Comparison of ENCODE assay signal across 11 mouse cellular contexts in the genomic region with DNA sequence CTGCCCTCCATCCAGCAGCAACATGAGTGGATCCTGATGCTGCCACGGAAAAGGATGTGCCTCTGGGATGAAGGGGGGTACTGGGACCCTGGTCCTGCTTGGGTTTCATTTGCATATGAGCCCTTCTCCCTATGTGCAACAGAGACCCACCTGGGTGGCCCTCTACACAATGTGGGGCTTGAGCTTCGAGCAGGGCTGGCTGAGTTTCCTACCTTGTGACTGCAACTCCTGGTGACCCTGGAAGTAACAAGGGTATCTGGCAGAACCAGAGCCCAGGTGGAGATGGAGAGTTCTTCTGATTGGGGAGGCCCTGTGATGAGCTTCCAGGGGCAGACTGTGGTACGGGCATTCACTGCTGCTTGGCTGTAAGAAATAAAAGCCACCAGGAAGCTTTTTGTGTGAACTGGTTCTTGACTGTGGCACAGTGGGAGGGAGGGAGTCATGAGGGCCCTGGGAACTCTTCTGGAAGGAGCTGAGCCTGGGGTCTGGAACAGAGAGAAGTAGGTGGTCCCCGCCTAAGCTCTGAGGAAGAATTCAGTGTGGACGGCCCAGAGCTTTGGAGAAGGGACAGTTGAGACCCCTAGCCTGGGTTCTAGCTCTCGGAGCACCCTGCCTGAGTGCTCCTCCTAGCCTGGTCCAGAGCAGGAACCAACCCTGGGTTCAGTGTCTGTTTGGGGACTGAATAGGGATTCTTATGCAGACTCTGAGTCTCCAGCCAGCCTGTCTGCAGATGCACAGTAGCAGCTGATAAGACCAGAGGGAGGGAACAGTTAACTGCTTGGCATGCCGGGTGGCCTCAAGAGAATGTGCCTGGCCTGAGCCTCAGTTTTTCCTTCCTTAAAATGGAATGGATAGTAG. TPM values are rescaled to one million over a fixed set of nuclear protein-coding genes. Genes with fewer than 3 reads are reported as not detected.
DNase-seq lines count a peak whose midpoint lies in the region; ATAC-seq and TF ChIP-seq lines count a peak whose summit lies in the region.
"Had no signal": no experiment of that assay in that cellular context is flagged by ENCODE, and none has a peak within 500 bp of the region (broad histone marks: within the 10 kb centered on the region; RNA-seq: fewer than 3 reads in every experiment).

No protein-coding gene starts in this region.

- peaks cover 45 to 52% of the 10 kb centered on the region in 2 experiments for H3K4me1 ChIP-seq in heart, embryonic 14.5 days (ENCODE audit: control insufficient read depth in 2 of 2, insufficient read depth in 2 of 2, low read length in 2 of 2)
- H3K4me1 ChIP-seq in liver, embryonic 15.5 days (replicated peaks) = peaks cover 33% of the 10 kb centered on the region

- peak overlapping the region; percentile 43 for H3K4me2 ChIP-seq in heart, embryonic 14.5 days (ENCODE audit: low read length)
- H3K4me2 ChIP-seq in liver, embryonic 15.5 days = no peak overlapping the region

- 49% methylated on average over 7 of the region's 7 CpGs for WGBS in heart, embryonic 14.5 days
- WGBS in liver, embryonic 15.5 days (ENCODE audit: insufficient replicate concordance) = 48% methylated on average over 7 of the region's 7 CpGs

- peak; percentile 19 to 42 for DNase-seq in adrenal gland, postnatal 36 days
- DNase-seq in adrenal gland, postnatal 25 days = no peak
- DNase-seq in left cerebral cortex, adult 2 months (ENCODE audit: extremely low spot score in 1 of 2, low spot score in 2 of 2) = no peak
- DNase-seq in left cerebral cortex, postnatal 10 days (ENCODE audit: extremely low spot score in 1 of 2, low spot score in 2 of 2) = no peak
- DNase-seq in cerebellum, adult 8-10 months = no peak
- DNase-seq in cerebellum, postnatal 4 days (ENCODE audit: low spot score in 2 of 2) = no peak

- no peak for TF ChIP-seq CTCF in left cerebral cortex, adult 2 months (IDR thresholded peaks at IDR 0.05)

- intact Hi-C loops in left cerebral cortex, adult 2 months (cut with DNase I) = no loop called here
- intact Hi-C loops in left cerebral cortex, postnatal 10 days (cut with DNase I) = no loop called here

- peak overlapping the region; percentile 51; the same call in 1 of the 2 replicates for H3K27ac ChIP-seq in left cerebral cortex, adult 2 months
- peak overlapping the region; percentile 80 to 83 for H3K27ac ChIP-seq in heart, embryonic 14.5 days (replicated peaks in 1 of 2; ENCODE audit: control insufficient read depth in 1 of 2, insufficient read depth in 1 of 2, low read depth in 2 of 2, low read length in 2 of 2)
- H3K27ac ChIP-seq in liver, embryonic 15.5 days (replicated peaks) = peak overlapping the region; percentile 11; the same call in 1 of the 2 replicates

- 0 out of 2 replicates have a peak, but pooled peaks have one; percentile 4 for ATAC-seq in heart, embryonic 14.5 days (ENCODE audit: insufficient number of reproducible peaks, insufficient read depth, low FRiP score, low read depth)
- no peak for ATAC-seq in liver, embryonic 15.5 days (ENCODE audit: insufficient read depth)

- H3K9ac ChIP-seq in heart, embryonic 14.5 days (ENCODE audit: low read length) = no peak overlapping the region; the same call in 1 of the 2 replicates
- H3K9ac ChIP-seq in liver, embryonic 15.5 days = no peak overlapping the region

- no peaks in the 10 kb centered on the region for H3K9me3 ChIP-seq in heart, embryonic 14.5 days (ENCODE audit: control insufficient read depth, low read length)
- no peaks in the 10 kb centered on the region for H3K9me3 ChIP-seq in liver, embryonic 15.5 days (replicated peaks)

- no peak overlapping the region for H3K4me3 ChIP-seq in left cerebral cortex, adult 2 months
- no peak overlapping the region for H3K4me3 ChIP-seq in heart, embryonic 14.5 days (ENCODE audit: control insufficient read depth in 1 of 2, insufficient read depth in 1 of 2, low read depth in 1 of 2, low read length in 2 of 2)
- no peak overlapping the region for H3K4me3 ChIP-seq in liver, embryonic 15.5 days (replicated peaks)
- H3K4me3 ChIP-seq: erythroblast, embryonic 14.5 days had no signal

- H3K27me3 ChIP-seq in heart, embryonic 14.5 days (ENCODE audit: control insufficient read depth, insufficient read depth, low read length) = no peaks in the 10 kb centered on the region
- H3K27me3 ChIP-seq in liver, embryonic 15.5 days = no peaks in the 10 kb centered on the region

- H3K36me3 ChIP-seq in heart, embryonic 14.5 days (ENCODE audit: control insufficient read depth, insufficient read depth, low read length) = no peaks in the 10 kb centered on the region
- H3K36me3 ChIP-seq in liver, embryonic 15.5 days (replicated peaks) = no peaks in the 10 kb centered on the region

RNA-seq across cellular contexts. Expression of gene Hrct1, which starts 1.0 kb away (rescaled TPM):
- total RNA-seq in adrenal gland, postnatal 36 days (2021) = 1 to 10 TPM; 2.3 to 3.9 TPM
- total RNA-seq in adrenal gland, postnatal 25 days (2021) = 1.5 and 1.9 TPM in 2 replicates
- 1 to 10 TPM in 1 of 2 experiments, under 1 TPM in 1; 0.87 to 1.1 TPM for total RNA-seq in left cerebral cortex, adult 2 months (2021)
- total RNA-seq in left cerebral cortex, postnatal 10 days (2021) = 1 to 10 TPM in 1 of 2 experiments, under 1 TPM in 1; 0.87 to 1.1 TPM
- polyA plus RNA-seq in heart, embryonic 14.5 days (2014; fragmentation: Nextera tagmentation; extraction: Ambion mirVana) = 0.81 and 1.5 TPM in 2 replicates
- 0.10 and 0.20 TPM in 2 replicates for polyA plus RNA-seq in liver, embryonic 15.5 days (2015; fragmentation: Nextera tagmentation; extraction: Ambion mirVana)
- total RNA-seq: granulocyte monocyte progenitor cell, adult 5-6 weeks had no signal
- polyA plus RNA-seq: erythroblast, embryonic 14.5 days had no signal

RNA-seq across cellular contexts. Expression of gene Spaar, which starts 1.9 kb away (rescaled TPM):
- total RNA-seq in adrenal gland, postnatal 36 days (2021) = 1 to 10 TPM; 1.7 to 2.6 TPM
- total RNA-seq in adrenal gland, postnatal 25 days (2021) = 2.1 and 2.7 TPM in 2 replicates
- under 1 TPM; 0.63 to 1.00 TPM for total RNA-seq in left cerebral cortex, adult 2 months (2021)
- under 1 TPM; 0.43 TPM for total RNA-seq in left cerebral cortex, postnatal 10 days (2021)
- polyA plus RNA-seq in heart, embryonic 14.5 days (2014; fragmentation: Nextera tagmentation; extraction: Ambion mirVana) = 0.23 and 0.42 TPM in 2 replicates
- 0.02 TPM in 1 of 2 replicates, not detected in the other for polyA plus RNA-seq in liver, embryonic 15.5 days (2015; fragmentation: Nextera tagmentation; extraction: Ambion mirVana)
- total RNA-seq: granulocyte monocyte progenitor cell, adult 5-6 weeks had no signal
- polyA plus RNA-seq: erythroblast, embryonic 14.5 days had no signal

RNA-seq across cellular contexts. Expression of gene Olfr71, which starts 17.9 kb away (rescaled TPM):
- not detected for total RNA-seq in adrenal gland, postnatal 36 days (2021)
- not detected in 2 replicates for total RNA-seq in adrenal gland, postnatal 25 days (2021)
- total RNA-seq in left cerebral cortex, adult 2 months (2021) = not detected
- not detected for total RNA-seq in left cerebral cortex, postnatal 10 days (2021)
- not detected in 2 replicates for polyA plus RNA-seq in heart, embryonic 14.5 days (2014; fragmentation: Nextera tagmentation; extraction: Ambion mirVana)
- not detected in 2 replicates for polyA plus RNA-seq in liver, embryonic 15.5 days (2015; fragmentation: Nextera tagmentation; extraction: Ambion mirVana)
- total RNA-seq: granulocyte monocyte progenitor cell, adult 5-6 weeks; layer of hippocampus, postnatal 14 days had no signal
- polyA plus RNA-seq: erythroblast, embryonic 14.5 days had no signal

RNA-seq across cellular contexts. Expression of gene Olfr70, which starts 27.3 kb away (rescaled TPM):
- total RNA-seq in adrenal gland, postnatal 36 days (2021) = not detected
- not detected in 2 replicates for total RNA-seq in adrenal gland, postnatal 25 days (2021)
- total RNA-seq in left cerebral cortex, adult 2 months (2021) = not detected
- not detected for total RNA-seq in left cerebral cortex, postnatal 10 days (2021)
- polyA plus RNA-seq in heart, embryonic 14.5 days (2014; fragmentation: Nextera tagmentation; extraction: Ambion mirVana) = not detected in 2 replicates
- not detected in 2 replicates for polyA plus RNA-seq in liver, embryonic 15.5 days (2015; fragmentation: Nextera tagmentation; extraction: Ambion mirVana)
- total RNA-seq: granulocyte monocyte progenitor cell, adult 5-6 weeks; layer of hippocampus, postnatal 14 days had no signal
- polyA plus RNA-seq: erythroblast, embryonic 14.5 days had no signal

RNA-seq across cellular contexts. Expression of gene Olfr159, which starts 42.9 kb away (rescaled TPM):
- not detected for total RNA-seq in adrenal gland, postnatal 36 days (2021)
- not detected in 2 replicates for total RNA-seq in adrenal gland, postnatal 25 days (2021)
- total RNA-seq in left cerebral cortex, adult 2 months (2021) = not detected
- not detected for total RNA-seq in left cerebral cortex, postnatal 10 days (2021)
- not detected in 2 replicates for polyA plus RNA-seq in heart, embryonic 14.5 days (2014; fragmentation: Nextera tagmentation; extraction: Ambion mirVana)
- not detected in 2 replicates for polyA plus RNA-seq in liver, embryonic 15.5 days (2015; fragmentation: Nextera tagmentation; extraction: Ambion mirVana)
- total RNA-seq: granulocyte monocyte progenitor cell, adult 5-6 weeks; layer of hippocampus, postnatal 14 days had no signal
- polyA plus RNA-seq: erythroblast, embryonic 14.5 days had no signal

Comparison
In these comparisons a context has a peak if more than half of its experiments do, and no peak if none do; other contexts are left out.
1. DNase-seq: peak in adrenal gland, postnatal 36 days (2 of 2); none in adrenal gland, postnatal 25 days (single experiment), left cerebral cortex, adult 2 months (0 of 2), left cerebral cortex, postnatal 10 days (0 of 2), cerebellum, adult 8-10 months (single experiment) and cerebellum, postnatal 4 days (0 of 2).
2. H3K27ac ChIP-seq: peak in every context shown above with its lines; median percentile 82 in heart, embryonic 14.5 days; 51 in left cerebral cortex, adult 2 months; 11 in liver, embryonic 15.5 days.